In genomic region chr7:132705130-132705529, GRCm38 (mm10) we compare ENCODE assay signal across 11 mouse cellular contexts.
DNase-seq lines count a peak whose midpoint lies in the region; ATAC-seq and TF ChIP-seq lines count a peak whose summit lies in the region.
"Had no signal": no experiment of that assay in that cellular context is flagged by ENCODE, and none has a peak within 500 bp of the region (broad histone marks: within the 10 kb centered on the region; RNA-seq: fewer than 3 reads in every experiment).

No protein-coding gene starts in this region.

- no peak overlapping the region for H3K27ac ChIP-seq in kidney, postnatal 0 days
- H3K27ac ChIP-seq in heart, embryonic 10.5 days = no peak overlapping the region
- H3K27ac ChIP-seq: liver, embryonic 13.5 days had no signal

- no peak overlapping the region for H3K4me2 ChIP-seq in kidney, postnatal 0 days (ENCODE audit: low read length)
- H3K4me2 ChIP-seq: liver, embryonic 13.5 days had no signal

- 81% methylated on average over 7 of the region's 7 CpGs for WGBS in kidney, postnatal 0 days
- WGBS in heart, embryonic 10.5 days = 85% methylated on average over 7 of the region's 7 CpGs

- no peaks in the 10 kb centered on the region for H3K27me3 ChIP-seq in kidney, postnatal 0 days (ENCODE audit: insufficient read depth, low read length)
- no peaks in the 10 kb centered on the region for H3K27me3 ChIP-seq in heart, embryonic 10.5 days (ENCODE audit: insufficient read depth, poor library complexity, severe bottlenecking)
- H3K27me3 ChIP-seq: liver, embryonic 13.5 days had no signal

- peak; percentile 36; the same call in 1 of the 2 replicates for TF ChIP-seq CTCF in kidney, postnatal 0 days (IDR thresholded peaks at IDR 0.05; ENCODE audit: low read depth)

- H3K36me3 ChIP-seq in kidney, postnatal 0 days (ENCODE audit: insufficient read depth, low read length) = no peaks in the 10 kb centered on the region
- H3K36me3 ChIP-seq in heart, embryonic 10.5 days = no peaks in the 10 kb centered on the region
- H3K36me3 ChIP-seq: liver, embryonic 13.5 days had no signal

- DNase-seq in kidney, postnatal 0 days (ENCODE audit: low spot score) = no peak
- no peak for DNase-seq in kidney, adult 11 months
- DNase-seq in urinary bladder, postnatal 25 days (ENCODE audit: low spot score) = no peak
- DNase-seq in heart, embryonic 10.5 days (ENCODE audit: low spot score) = no peak
- DNase-seq in cerebellum, adult 9-10 months = no peak
- DNase-seq: cerebellum, adult 18-20 months; liver, embryonic 13.5 days; retina, postnatal 1 day had no signal

- no peaks in the 10 kb centered on the region for H3K9me3 ChIP-seq in kidney, postnatal 0 days (replicated peaks; ENCODE audit: low read length)
- no peaks in the 10 kb centered on the region for H3K9me3 ChIP-seq in heart, embryonic 10.5 days
- H3K9me3 ChIP-seq: liver, embryonic 13.5 days had no signal

- H3K4me1 ChIP-seq in kidney, postnatal 0 days (replicated peaks; ENCODE audit: insufficient read depth, low read length) = no peaks in the 10 kb centered on the region
- H3K4me1 ChIP-seq in heart, embryonic 10.5 days = peaks cover 3% of the 10 kb centered on the region; the same call in 1 of the 2 replicates

- no peak overlapping the region for H3K4me3 ChIP-seq in kidney, postnatal 0 days (replicated peaks; ENCODE audit: low read depth, low read length)
- H3K4me3 ChIP-seq in heart, embryonic 10.5 days = no peak overlapping the region
- H3K4me3 ChIP-seq: liver, embryonic 13.5 days had no signal

- H3K9ac ChIP-seq in kidney, postnatal 0 days (ENCODE audit: low read depth, low read length) = no peak overlapping the region
- H3K9ac ChIP-seq: liver, embryonic 13.5 days had no signal

- no peak for ATAC-seq in kidney, postnatal 0 days (replicated peaks; ENCODE audit: low FRiP score, low read depth)
- ATAC-seq in CD4-positive, CD25-positive, alpha-beta regulatory T cell, adult 4 months = peak; percentile 43
- ATAC-seq in activated CD4-positive, CD25-positive, alpha-beta regulatory T cell, adult 4 months = peak; percentile 28
- ATAC-seq in megakaryocyte, adult 5-6 weeks (ENCODE audit: poor library complexity, severe bottlenecking) = peak; percentile 85
